Mouse (Mus musculus): ENCODE results near the gene Psmc3.

Psmc3 gene

GRCm38 (mm10) chr2:91113852-91114251 is 60.0 kb downstream of the Psmc3 start:
- DNase-seq, result no peak

DNA sequence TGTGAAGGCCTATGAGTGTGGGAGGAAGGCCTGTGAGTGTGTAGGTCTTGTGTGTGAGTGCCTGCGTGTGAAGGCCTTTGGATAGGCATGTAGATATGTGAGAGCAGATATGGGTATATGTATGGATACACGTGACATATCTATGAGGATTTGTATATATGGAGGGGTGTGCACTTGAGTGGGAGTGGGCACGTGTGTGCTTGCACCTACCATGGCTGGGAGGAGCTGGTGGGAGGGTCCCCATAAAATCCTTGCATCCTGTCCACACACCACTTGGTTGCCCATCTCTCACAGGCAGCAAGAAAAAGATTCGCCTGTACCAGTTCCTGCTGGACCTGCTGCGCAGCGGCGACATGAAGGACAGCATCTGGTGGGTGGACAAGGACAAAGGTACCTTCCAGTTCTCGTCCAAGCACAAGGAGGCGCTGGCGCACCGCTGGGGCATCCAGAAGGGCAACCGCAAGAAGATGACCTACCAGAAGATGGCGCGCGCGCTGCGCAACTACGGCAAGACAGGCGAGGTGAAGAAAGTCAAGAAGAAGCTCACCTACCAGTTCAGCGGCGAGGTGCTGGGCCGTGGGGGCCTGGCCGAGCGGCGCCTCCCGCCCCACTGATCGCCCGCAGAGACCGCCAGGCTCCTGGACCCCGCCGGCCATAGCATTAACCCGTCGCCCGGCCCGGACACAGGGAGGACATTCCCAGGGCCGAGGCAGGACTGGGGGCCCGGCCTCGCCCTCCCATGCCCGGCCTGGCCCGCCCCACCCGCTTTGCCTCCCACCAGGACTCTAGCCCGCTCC is 61.2 kb downstream of the Psmc3 start:
- peak; percentile 99 to 100 for DNase-seq

- DNase-seq, result no peak
Observed at GRCm38 (mm10) chr2:91115578-91115970, 61.8 kb downstream of the Psmc3 start.
